Mouse (Mus musculus) kidney, embryonic 15.5 days (tissue): ENCODE measurements around the gene Itprip. TPM values are rescaled to one million over a fixed set of nuclear protein-coding genes. Genes with fewer than 3 reads are reported as not detected.
"Not testable (repeated sequence)": the region's sequence is repeated elsewhere in the genome, so short reads cannot be mapped to it uniquely, and the experiment has no call there.

Source experiments
- ATAC-seq: fragments of 200-750 bp; cut with Nextera tagmentation; replicated peaks from 2 replicates; pipeline ENCODE4 v1.8.0; 2017; ENCODE audit warnings: moderate TSS enrichment; ENCODE audit not compliant: low FRiP score
- H3K27ac ChIP-seq: fragments of 300-500 bp; sonication (generic); 2 replicates; pipeline ENCODE4 v1.5.1; 2015; ENCODE audit warnings: mild to moderate bottlenecking, inconsistent platforms
- H3K27me3 ChIP-seq: fragments of 300-500 bp; sonication (generic); 2 replicates; pipeline ENCODE4 v1.6.1; 2015; ENCODE audit warnings: inconsistent platforms
- H3K36me3 ChIP-seq: fragments of 300-500 bp; sonication (generic); 2 replicates; pipeline ENCODE4 v1.6.1; 2015; ENCODE audit warnings: inconsistent platforms
- H3K4me1 ChIP-seq: fragments of 300-500 bp; sonication (generic); 2 replicates; pipeline ENCODE4 v1.6.1; 2015; ENCODE audit warnings: inconsistent platforms
- H3K4me2 ChIP-seq: fragments of 300-500 bp; sonication (generic); 2 replicates; pipeline ENCODE4 v1.6.1; 2015; ENCODE audit warnings: moderate library complexity, mild to moderate bottlenecking, inconsistent platforms
- H3K4me3 ChIP-seq: fragments of 300-500 bp; sonication (generic); replicated peaks from 2 replicates; pipeline ENCODE4 v1.5.1; 2015; ENCODE audit warnings: mild to moderate bottlenecking, inconsistent platforms
- H3K9ac ChIP-seq: fragments of 300-500 bp; sonication (generic); 2 replicates; pipeline ENCODE4 v1.6.1; 2015; ENCODE audit warnings: mild to moderate bottlenecking, inconsistent platforms
- H3K9me3 ChIP-seq: fragments of 300-500 bp; sonication (generic); replicated peaks from 2 replicates; pipeline ENCODE4 v1.6.1; 2016; ENCODE audit warnings: inconsistent platforms
- WGBS: fragments of 180-500 bp; shearing (Covaris S2); methylation state at CpG from one replicate; pipeline ENCODE4 v1.1.7; 2015; ENCODE audit warnings: mixed read lengths; 5-methylcytosine and 5-hydroxymethylcytosine counted together
- microRNA-seq: library from miRNA; unstranded; fragments of <30 nt; microRNA quantifications from one replicate; pipeline ENCODE4, GENCODE M21; 2016
- polyA plus RNA-seq: library from polyadenylated mRNA; unstranded; fragments of >200 nt; fragmentation: Nextera tagmentation; extraction: Ambion mirVana; gene quantifications from 2 replicates; pipeline ENCODE4 v1.2.1, GENCODE M21; 2015

Itprip gene
- polyA plus RNA-seq, 1 experiment from 2014 or later: 19.4 TPM

DNA sequence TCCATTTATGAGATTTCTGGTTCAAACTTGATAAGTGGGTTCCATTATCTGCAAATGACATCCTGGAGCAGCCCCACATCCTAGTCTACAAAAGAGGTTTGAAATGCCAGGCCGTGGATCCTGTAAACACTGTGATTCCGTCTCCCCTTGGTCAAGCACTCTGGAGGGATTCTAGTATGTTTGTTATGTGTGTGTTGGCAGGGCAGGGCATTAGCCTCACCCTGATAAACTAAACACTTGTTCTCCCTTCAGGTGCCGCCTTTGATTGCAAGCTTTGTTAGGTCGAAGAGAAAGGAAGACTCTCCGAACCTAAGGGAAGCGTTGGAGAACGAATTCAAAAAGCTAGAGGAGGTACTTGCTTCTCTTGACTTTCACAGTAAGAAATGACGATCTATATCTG lies 59.9 kb downstream of the Itprip start:
- peaks cover 42% of the 10 kb centered on the region for H3K36me3 ChIP-seq
- no peak overlapping the region for H3K4me2 ChIP-seq
- H3K27me3 ChIP-seq: no peaks in the 10 kb centered on the region
- H3K27ac ChIP-seq: no peak overlapping the region
- ATAC-seq: no peak
- 93% methylated on average over 8 of the region's 8 CpGs for WGBS
- H3K9me3 ChIP-seq: no peaks in the 10 kb centered on the region
- no peak overlapping the region for H3K4me3 ChIP-seq
- no peak overlapping the region for H3K9ac ChIP-seq
- peaks cover 14% of the 10 kb centered on the region for H3K4me1 ChIP-seq

GRCm38 (mm10) chr19:47857957-47858942 lies 60.8 kb downstream of the Itprip start:
- H3K4me1 ChIP-seq: peaks cover 20% of the 10 kb centered on the region
- H3K9ac ChIP-seq: no peak overlapping the region
- no peaks in the 10 kb centered on the region for H3K9me3 ChIP-seq
- no peak for ATAC-seq
- WGBS: 82% methylated on average over 18 of the region's 18 CpGs
- peaks cover 36% of the 10 kb centered on the region for H3K36me3 ChIP-seq
- H3K4me3 ChIP-seq: no peak overlapping the region
- no peaks in the 10 kb centered on the region for H3K27me3 ChIP-seq
- no peak overlapping the region for H3K4me2 ChIP-seq
- no peak overlapping the region for H3K27ac ChIP-seq

- Histone ChIP-seq H3K9me3 (no peaks in the 10 kb centered on the region), H3K27ac (peak within 1 kb of the TSS; percentile 50), H3K4me3 (peak within 1 kb of the TSS; percentile 73), H3K9ac (peak within 1 kb of the TSS; percentile 69), H3K36me3 (peaks cover 25% of the 10 kb centered on the region), H3K27me3 (no peaks in the 10 kb centered on the region), H3K4me2 (peak within 1 kb of the TSS; percentile 93), H3K4me1 (peaks cover 20% of the 10 kb centered on the region)
- ATAC-seq: peak; percentile 96
- under 1% methylated on average over 60 of the region's 60 CpGs for WGBS
These were observed 64.0 kb downstream of the Itprip start, which contains the start of gene Gsto1 for GRCm38 (mm10) chr19:47854796-47855783. Gsto1 (plus strand) TSS chr19:47854970.

DNA sequence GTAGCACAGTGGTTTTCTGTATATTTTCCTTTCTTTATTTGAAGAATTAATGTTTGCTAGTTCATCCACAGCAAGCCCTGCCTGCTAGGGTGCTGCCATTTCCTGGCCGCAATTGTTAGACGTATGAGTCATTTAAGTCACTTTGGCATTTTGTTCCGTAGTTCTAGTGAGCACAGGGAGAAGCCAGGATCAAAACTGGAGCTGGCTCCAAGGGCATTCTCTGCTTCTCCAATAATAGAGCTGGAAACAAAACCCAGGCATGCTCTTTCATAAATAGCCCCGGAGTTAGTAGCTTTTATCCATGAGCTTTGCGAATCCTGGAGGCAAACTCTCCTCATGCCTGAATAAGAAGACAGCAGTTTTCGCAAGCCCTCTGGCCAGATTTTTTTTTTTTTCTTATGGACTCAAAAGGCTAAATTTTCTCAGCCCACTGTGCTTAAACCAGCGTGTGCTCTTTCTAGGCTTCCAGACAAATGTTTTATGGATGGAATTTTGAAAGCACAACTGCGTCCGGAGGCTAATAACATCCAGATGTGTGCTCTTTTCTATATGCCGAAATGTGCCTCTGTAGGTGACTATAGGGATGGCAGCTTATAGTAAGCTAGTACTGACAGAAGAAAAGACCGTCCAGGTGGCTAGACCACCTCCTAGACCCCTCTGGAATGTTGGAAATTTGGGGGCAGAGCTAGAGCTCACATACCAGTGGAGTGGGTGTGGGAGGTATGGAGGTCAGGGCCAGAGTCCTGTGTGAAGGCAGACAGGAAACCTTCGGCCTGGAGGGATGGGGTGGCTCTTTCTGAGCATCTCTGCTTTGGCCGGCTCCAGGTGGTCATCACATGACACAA lies 64.9 kb downstream of the Itprip start:
- 21% methylated on average over 13 of the region's 13 CpGs for WGBS
- Histone ChIP-seq H3K27ac (peak overlapping the region; percentile 30; the same call in 1 of the 2 replicates), H3K4me2 (peak overlapping the region; percentile 93), H3K36me3 (peaks cover 16% of the 10 kb centered on the region), H3K4me1 (peaks cover 20% of the 10 kb centered on the region), H3K27me3 (no peaks in the 10 kb centered on the region), H3K9ac (peak overlapping the region; percentile 69; the same call in 1 of the 2 replicates), H3K4me3 (peak overlapping the region; percentile 73), H3K9me3 (no peaks in the 10 kb centered on the region)
- peak; percentile 72 for ATAC-seq

DNA sequence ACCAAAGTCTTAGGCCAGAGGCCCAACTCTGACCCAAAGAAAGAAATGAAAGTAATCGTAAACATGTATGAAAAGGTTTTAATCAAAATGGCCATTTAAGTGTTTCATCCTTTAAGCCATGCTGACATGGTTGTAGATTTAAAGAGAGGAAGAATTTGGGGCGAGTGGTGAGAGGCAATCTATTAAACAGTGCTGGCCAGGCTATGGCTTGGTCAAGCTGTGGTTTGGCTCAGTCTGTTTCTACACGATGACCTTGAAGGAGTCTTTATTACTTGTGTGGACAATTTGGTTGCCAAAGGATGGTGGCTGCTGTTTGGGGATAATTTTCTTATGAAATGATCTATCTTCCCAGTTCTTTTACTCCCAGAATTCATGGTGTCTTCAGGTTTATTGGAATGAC lies 66.0 kb downstream of the Itprip start:
- Histone ChIP-seq H3K4me3 (no peak overlapping the region), H3K9me3 (no peaks in the 10 kb centered on the region), H3K27me3 (no peaks in the 10 kb centered on the region), H3K4me1 (peaks cover 20% of the 10 kb centered on the region), H3K27ac (no peak overlapping the region), H3K4me2 (no peak overlapping the region), H3K9ac (no peak overlapping the region), H3K36me3 (peaks cover 4% of the 10 kb centered on the region)
- ATAC-seq: no peak
- WGBS: 82% methylated on average over 3 of the region's 3 CpGs

GRCm38 (mm10) chr19:47852131-47852530 lies 67.0 kb downstream of the Itprip start:
- H3K36me3 ChIP-seq, H3K27ac ChIP-seq, ATAC-seq, H3K27me3 ChIP-seq, H3K4me3 ChIP-seq, H3K9ac ChIP-seq, H3K9me3 ChIP-seq, H3K4me2 ChIP-seq: not testable (repeated sequence)
- 82% methylated on average over 3 of the region's 3 CpGs for WGBS
- H3K4me1 ChIP-seq: peaks cover 20% of the 10 kb centered on the region

DNA sequence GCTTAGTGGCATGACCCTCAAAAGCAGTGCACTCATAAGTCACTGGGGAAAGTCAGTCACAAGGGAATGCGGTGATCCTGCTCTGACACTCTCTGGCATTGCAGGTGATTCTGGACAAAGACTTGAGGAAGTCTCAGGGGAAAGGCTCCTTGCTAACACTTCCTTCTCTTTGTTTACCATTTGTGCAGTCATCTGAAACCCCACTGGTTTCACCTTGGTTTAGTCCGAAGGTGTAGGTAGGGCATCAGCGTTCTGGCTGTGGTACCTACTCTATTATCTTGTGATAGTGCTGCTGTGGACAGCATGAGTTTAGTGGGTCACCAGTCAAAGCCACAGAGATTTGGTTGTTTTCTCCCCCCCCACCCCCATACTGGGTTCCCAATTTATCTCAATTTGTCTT lies 69.4 kb downstream of the Itprip start:
- Histone ChIP-seq H3K27ac (no peak overlapping the region), H3K9ac (no peak overlapping the region), H3K4me3 (no peak overlapping the region), H3K4me2 (no peak overlapping the region), H3K4me1 (peaks cover 11% of the 10 kb centered on the region), H3K36me3 (no peaks in the 10 kb centered on the region), H3K27me3 (no peaks in the 10 kb centered on the region), H3K9me3 (no peaks in the 10 kb centered on the region)
- ATAC-seq: no peak
- 87% methylated on average over 3 of the region's 3 CpGs for WGBS

Small RNA genes lying within 50 kb of the gene (microRNA-seq; reads per million reads assigned to microRNA genes)
- not detected for gene Gm22240

Other genes with a start within 250 kb of the Itprip start
- gene Col17a1, start 227.2 kb downstream of the Itprip start, polyA plus RNA-seq: 0.49 and 0.84 TPM in 2 replicates
- 237 and 238 TPM in 2 replicates for gene Sfr1, start 187.6 kb downstream of the Itprip start, polyA plus RNA-seq
- gene Gsto1, start 64.3 kb downstream of the Itprip start, polyA plus RNA-seq: 115 and 119 TPM in 2 replicates
- gene Gsto2, start 53.8 kb downstream of the Itprip start, polyA plus RNA-seq: 1.6 and 2.0 TPM in 2 replicates
- 0.06 TPM in 2 replicates for gene Cfap43, start within 50 bp of the Itprip start, polyA plus RNA-seq
- 0.09 TPM in 1 of 2 replicates, not detected in the other for gene Cfap58, start 18.4 kb upstream of the Itprip start, polyA plus RNA-seq